Mouse (Mus musculus) kidney, adult 2 months (tissue): ENCODE results near the gene Fthl17f.
A peak's percentile ranks its signal among the peaks of the same experiment; 100 is the strongest.
"Not testable (repeated sequence)": the region's sequence is repeated elsewhere in the genome, so short reads cannot be mapped to it uniquely, and the experiment has no call there.

Experiments used
- CTCF ChIP-seq: fragments of 200-500 bp; conservative IDR thresholded peaks from 2 replicates; pipeline ENCODE4 v1.5.1; 2011; ENCODE audit warnings: low read depth, mild to moderate bottlenecking, control low read depth, low read length, moderate library complexity, mixed read lengths; ENCODE audit not compliant: insufficient read depth, insufficient read length
- POLR2A ChIP-seq: fragments of 200-500 bp; IDR thresholded peaks from one replicate; pipeline ENCODE4 v1.6.1; 2011; ENCODE audit warnings: low read depth, low read length, control low read depth

- TF ChIP-seq CTCF: peak; percentile 35
- not testable (repeated sequence) for TF ChIP-seq POLR2A
Measured at GRCm38 (mm10) chrX:9077699-9078098, 14.9 kb downstream of the Fthl17f start.
